Mouse (Mus musculus) c-Kit-positive CD71-positive TER-119-positive erythroid progenitor cells, embryonic 14.5 days (primary cell): ENCODE data around the gene Best1.
A peak's percentile ranks its signal among the peaks of the same experiment; 100 is the strongest.

Experiments
- DNase-seq: peaks from one replicate; pipeline ENCODE4 v3.0.0-alpha.2; 2013; ENCODE audit warnings: low spot score

The Best1 gene

GRCm38 (mm10) chr19:10022414-10023303 is 21.2 kb upstream of the Best1 start:
- DNase-seq: no peak

GRCm38 (mm10) chr19:10021981-10022380 is 20.5 kb upstream of the Best1 start:
- no peak for DNase-seq

GRCm38 (mm10) chr19:10019214-10019760 is 17.9 kb upstream of the Best1 start:
- no peak for DNase-seq

GRCm38 (mm10) chr19:10018527-10018818 is 17.0 kb upstream of the Best1 start:
- no peak for DNase-seq

GRCm38 (mm10) chr19:10017637-10018526 is 16.4 kb upstream of the Best1 start:
- DNase-seq: peak; percentile 89

GRCm38 (mm10) chr19:10016151-10016550 is 14.7 kb upstream of the Best1 start:
- DNase-seq: peak; percentile 67

GRCm38 (mm10) chr19:10015442-10015841 is 14.0 kb upstream of the Best1 start:
- peak; percentile 57 for DNase-seq

GRCm38 (mm10) chr19:10014824-10015223 is 13.4 kb upstream of the Best1 start:
- DNase-seq: peak; percentile 91

GRCm38 (mm10) chr19:10013913-10014312 is 12.5 kb upstream of the Best1 start:
- DNase-seq: no peak

- DNase-seq: no peak
These were observed 11.9 kb upstream of the Best1 start for GRCm38 (mm10) chr19:10013348-10013747.

GRCm38 (mm10) chr19:10012827-10013278 is 11.4 kb upstream of the Best1 start:
- no peak for DNase-seq

- DNase-seq: no peak
These were observed 10.0 kb upstream of the Best1 start for GRCm38 (mm10) chr19:10011408-10011807.

GRCm38 (mm10) chr19:10003696-10004095 is 2.3 kb upstream of the Best1 start:
- no peak for DNase-seq

- no peak for DNase-seq
These were observed 1.1 kb downstream of the Best1 start for GRCm38 (mm10) chr19:10000330-10000729.

- no peak for DNase-seq
These were observed 2.5 kb downstream of the Best1 start for GRCm38 (mm10) chr19:9998736-9999486.

GRCm38 (mm10) chr19:9998063-9998416 is 3.4 kb downstream of the Best1 start:
- no peak for DNase-seq

- DNase-seq: no peak
These were observed 4.0 kb downstream of the Best1 start for GRCm38 (mm10) chr19:9997204-9998062.

GRCm38 (mm10) chr19:9993036-9993656 is 8.3 kb downstream of the Best1 start:
- peak; percentile 76 for DNase-seq

- DNase-seq: no peak
These were observed 9.1 kb downstream of the Best1 start for GRCm38 (mm10) chr19:9992011-9992958.
